Mouse (Mus musculus) testis, adult 2 months (tissue): ENCODE results near the gene Ugt2b37.
"Not testable (repeated sequence)": the region's sequence is repeated elsewhere in the genome, so short reads cannot be mapped to it uniquely, and the experiment has no call there.

Experiments used
- CTCF ChIP-seq: fragments of 200-500 bp; IDR thresholded peaks from 2 replicates; pipeline ENCODE4 v1.5.1; 2012; ENCODE audit warnings: low read depth, mild to moderate bottlenecking, inconsistent platforms, low read length, moderate library complexity; ENCODE audit not compliant: control insufficient read depth, insufficient read depth, insufficient replicate concordance
- POLR2A ChIP-seq: fragments of 200-500 bp; IDR thresholded peaks from 2 replicates; pipeline ENCODE4 v1.6.1; 2012; ENCODE audit warnings: low read depth, mild to moderate bottlenecking, inconsistent platforms, low read length, moderate library complexity; ENCODE audit not compliant: control insufficient read depth

DNA sequence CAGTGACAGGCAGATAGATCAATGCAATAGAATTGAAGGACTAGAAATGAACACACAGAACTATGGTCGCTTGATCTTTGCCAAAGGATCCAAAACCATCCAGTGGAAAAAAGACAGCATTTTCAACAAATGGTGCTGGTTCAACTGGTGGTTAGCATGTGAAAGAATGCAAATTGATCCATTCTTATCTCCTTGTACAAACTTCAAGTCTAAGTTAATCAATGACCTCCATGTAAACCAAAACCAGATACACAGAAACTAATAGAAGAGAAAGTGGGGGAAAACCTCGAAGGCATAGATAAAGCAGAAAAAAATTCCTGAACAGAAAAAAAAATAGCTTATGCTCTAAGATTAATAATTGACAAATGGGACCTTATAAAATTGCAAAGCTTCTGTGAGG is 58.2 kb downstream of the Ugt2b37 start:
- not testable (repeated sequence) for TF ChIP-seq POLR2A, CTCF
